Mouse (Mus musculus) left cerebral cortex, adult 18-20 months (tissue): ENCODE measurements around the gene P2rx6. TPM values are rescaled to one million over a fixed set of nuclear protein-coding genes. Genes with fewer than 3 reads are reported as not detected.

Experiments used
- DNase-seq, 2 experiments: peaks; one replicate each; pipeline ENCODE4 v3.0.0; 2021 to 2022; ENCODE audit warnings: low spot score in 2 of 2, mixed read lengths in 1 of 2
- total RNA-seq, 2 experiments: library from RNA; stranded (reverse); gene quantifications; 2 replicates each; pipeline ENCODE4 v1.2.3; 2021

P2rx6 gene
- total RNA-seq, 2 experiments from 2014 or later, result 1.2 to 1.3 TPM

DNA sequence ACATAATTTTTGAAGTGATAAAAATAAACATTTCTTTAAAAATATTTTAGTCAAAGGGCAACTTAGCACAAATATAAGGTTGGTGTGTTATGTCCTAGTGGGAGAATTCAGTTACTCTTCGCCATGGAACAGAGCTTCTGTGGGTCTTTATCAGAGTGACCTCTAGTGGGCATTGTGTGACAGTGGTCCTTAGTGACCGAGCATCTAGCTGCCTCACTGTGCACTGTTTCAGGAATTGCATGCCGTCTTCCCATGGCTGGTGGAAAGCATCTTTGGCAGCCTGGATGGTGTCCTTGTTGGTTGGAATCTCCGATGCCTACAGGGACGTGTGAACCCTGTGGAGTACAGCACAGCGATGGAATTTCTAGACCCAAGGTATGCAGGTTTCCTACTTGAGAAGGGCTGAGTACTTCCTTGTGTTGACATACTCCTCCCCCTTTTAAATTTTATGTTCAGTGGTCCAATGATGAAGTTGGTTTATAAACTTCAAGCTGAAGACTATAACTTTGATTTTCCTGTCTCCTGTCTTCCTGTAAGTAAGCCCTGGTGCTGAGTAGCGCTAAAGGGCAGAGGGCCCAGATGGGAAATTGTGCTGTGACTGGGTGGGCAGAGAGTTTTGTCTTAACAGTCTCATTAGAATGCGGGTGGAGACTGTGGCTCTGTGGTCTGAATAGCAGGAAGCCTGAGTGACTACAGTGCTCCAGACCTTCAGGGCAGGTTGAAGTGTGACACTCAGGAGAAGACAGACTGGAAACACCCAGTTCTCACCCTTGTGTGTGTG, 64.0 kb downstream of the P2rx6 start:
- DNase-seq, result no peak

DNA sequence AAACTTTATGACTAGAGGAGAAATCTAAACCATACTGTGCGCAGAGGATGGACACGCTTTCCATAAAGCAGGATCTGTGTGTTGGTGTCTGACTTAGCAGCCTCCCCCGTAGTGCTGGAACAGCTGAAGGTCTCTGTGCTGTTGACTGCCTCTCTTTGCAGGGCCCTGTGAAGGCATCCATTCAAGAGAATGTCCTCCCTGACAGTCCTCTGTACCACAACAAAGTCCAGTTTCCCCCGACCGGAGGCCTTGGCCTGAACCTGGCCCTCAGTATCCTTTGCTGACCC, 64.5 kb downstream of the P2rx6 start:
- peak in 1 of 2 experiments; percentile 39 for DNase-seq

Other genes with a start within 250 kb of the P2rx6 start
- 1 to 10 TPM; 3.1 TPM for gene Serpind1, start 230.5 kb upstream of the P2rx6 start, total RNA-seq
- 10 to 100 TPM; 22.0 to 23.5 TPM for gene Snap29, start 155.9 kb upstream of the P2rx6 start, total RNA-seq
- 100 to 1,000 TPM; 350 to 352 TPM for gene Pi4ka, start 155.6 kb upstream of the P2rx6 start, total RNA-seq
- 10 to 100 TPM; 37.0 to 39.8 TPM for gene Crkl, start 109.9 kb upstream of the P2rx6 start, total RNA-seq
- 100 to 1,000 TPM; 129 to 153 TPM for gene Aifm3, start 72.3 kb upstream of the P2rx6 start, total RNA-seq
- 100 to 1,000 TPM; 161 to 171 TPM for gene Lztr1, start 53.2 kb upstream of the P2rx6 start, total RNA-seq
- 10 to 100 TPM; 40.0 to 45.4 TPM for gene Thap7, start 30.7 kb upstream of the P2rx6 start, total RNA-seq
- gene Lrrc74b, start 638 bp upstream of the P2rx6 start, total RNA-seq, result 1 to 10 TPM in 1 of 2 experiments, under 1 TPM in 1; 0.33 to 1.1 TPM
- 10 to 100 TPM; 75.5 to 82.0 TPM for gene Slc7a4, start 21.3 kb downstream of the P2rx6 start, total RNA-seq
- 10 to 100 TPM; 68.2 to 72.7 TPM for gene Smpd4, start 57.5 kb downstream of the P2rx6 start, total RNA-seq
- 10 to 100 TPM; 24.0 to 32.4 TPM for gene Ccdc74a, start 84.6 kb downstream of the P2rx6 start, total RNA-seq
- gene Med15, start 171.0 kb downstream of the P2rx6 start, total RNA-seq, result 10 to 100 TPM; 68.3 to 71.6 TPM
- gene Klhl22, start 197.7 kb downstream of the P2rx6 start, total RNA-seq, result 100 to 1,000 TPM in 1 of 2 experiments, 10 to 100 TPM in 1; 96.9 to 103 TPM
- 1 to 10 TPM; 3.5 to 3.6 TPM for gene Scarf2, start 235.4 kb downstream of the P2rx6 start, total RNA-seq